Mouse (Mus musculus): Measurements from ENCODE around the gene Wwox. TPM values are rescaled to one million over a fixed set of nuclear protein-coding genes. Genes with fewer than 3 reads are reported as not detected.

Wwox gene
- total RNA-seq, 2 experiments from 2014 or later: 5.3 to 8.7 TPM

GRCm38 (mm10) chr8:115357663-115358335 is 918.3 kb downstream of the Wwox start:
- DNase-seq: peak; percentile 67

- DNase-seq: no peak
Measured at GRCm38 (mm10) chr8:115358481-115358880, 919.0 kb downstream of the Wwox start.

- no peak for DNase-seq
Measured at GRCm38 (mm10) chr8:115359701-115360100, 920.2 kb downstream of the Wwox start.

DNA sequence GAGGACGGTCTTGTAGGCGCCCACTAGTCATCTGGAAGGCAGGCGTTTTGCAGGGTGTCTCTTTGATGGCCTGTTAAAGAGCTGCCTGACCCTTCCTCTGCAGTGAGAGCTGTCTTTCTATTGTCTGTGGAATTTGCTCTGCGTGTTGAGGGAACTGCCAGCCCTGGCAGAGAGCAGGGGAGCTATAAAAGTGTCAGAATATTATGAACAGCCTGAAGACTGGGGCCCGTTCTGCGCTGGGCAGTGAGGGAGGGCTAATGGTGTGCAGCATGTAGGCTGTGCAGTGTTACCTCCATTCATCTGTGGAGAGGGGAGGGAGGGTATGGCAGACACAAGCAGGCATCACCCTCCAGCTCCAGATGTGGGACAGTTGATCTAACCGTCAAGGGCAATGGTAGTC is 923.1 kb downstream of the Wwox start:
- no peak for DNase-seq

- no peak for DNase-seq
Measured at GRCm38 (mm10) chr8:115374957-115375356, 935.5 kb downstream of the Wwox start.

DNA sequence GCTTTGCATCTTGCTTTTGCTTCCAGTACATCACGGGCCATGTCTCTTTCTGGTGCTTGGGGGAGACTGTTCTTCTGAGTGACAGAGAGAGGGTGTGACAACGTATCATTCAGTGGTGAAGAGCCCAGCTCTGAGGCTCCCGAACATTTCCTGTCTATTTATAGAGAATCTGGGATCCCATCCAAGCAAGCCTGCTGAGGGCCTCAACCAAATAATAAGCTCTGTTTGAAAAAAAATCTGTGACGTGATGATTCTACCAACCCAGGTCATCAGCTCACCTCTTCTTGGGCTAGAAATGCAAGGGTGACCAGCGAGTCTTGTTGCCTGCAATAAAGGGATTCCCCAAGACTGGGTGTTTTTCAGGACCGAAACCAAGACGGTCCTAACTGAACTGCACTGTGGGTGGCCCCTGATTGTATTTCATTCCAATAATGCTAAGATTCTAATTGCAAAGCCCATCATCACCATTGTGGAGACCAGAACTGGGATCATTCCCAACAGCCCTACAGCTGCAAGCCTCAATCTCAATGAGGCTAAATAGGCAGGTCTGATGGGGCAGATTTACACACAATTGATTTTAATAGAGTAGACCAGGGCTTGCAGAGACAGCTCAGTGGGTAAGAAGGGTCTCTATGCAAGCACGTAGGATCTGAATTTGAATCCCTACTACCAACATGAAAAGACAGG is 936.0 kb downstream of the Wwox start:
- DNase-seq: no peak

DNA sequence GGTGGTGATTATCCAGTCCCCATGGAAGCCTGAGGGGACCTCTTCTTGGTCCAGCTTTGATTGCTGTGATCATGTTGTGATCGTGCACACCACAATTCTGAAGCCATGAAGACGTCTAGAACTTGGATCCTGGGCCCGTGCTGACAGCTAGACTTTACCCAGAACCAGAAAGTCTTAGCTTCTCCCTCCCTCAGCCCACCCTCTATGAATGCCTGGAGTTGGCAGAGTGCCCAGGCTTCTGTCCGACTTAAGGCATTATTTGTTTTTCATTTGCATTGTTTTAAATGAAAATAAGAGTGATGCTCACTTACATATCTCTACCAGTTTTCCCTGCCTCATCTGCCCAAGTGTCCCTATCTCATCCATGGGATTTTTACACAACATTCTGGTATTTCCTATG is 937.9 kb downstream of the Wwox start:
- DNase-seq: no peak

DNA sequence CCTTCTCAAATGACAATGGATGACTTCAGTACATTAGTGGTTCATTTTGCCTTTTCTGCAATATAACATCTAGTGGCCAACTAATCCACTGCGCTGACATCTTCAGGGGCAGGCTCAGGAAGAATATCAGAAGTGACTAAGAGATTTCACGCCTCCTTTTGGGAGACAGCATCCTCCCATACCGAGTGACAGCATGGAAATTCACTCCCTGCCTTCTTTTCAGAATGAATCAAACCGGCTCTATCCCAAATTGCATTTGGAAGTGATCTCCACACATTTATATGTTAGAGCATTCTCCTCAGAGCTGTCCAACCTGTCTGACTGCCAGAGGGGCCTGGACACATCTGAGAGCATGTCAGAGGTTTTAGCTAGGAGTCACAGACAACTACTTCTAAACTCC is 940.6 kb downstream of the Wwox start:
- no peak for DNase-seq

GRCm38 (mm10) chr8:115390921-115391504 is 951.6 kb downstream of the Wwox start:
- no peak for DNase-seq

DNA sequence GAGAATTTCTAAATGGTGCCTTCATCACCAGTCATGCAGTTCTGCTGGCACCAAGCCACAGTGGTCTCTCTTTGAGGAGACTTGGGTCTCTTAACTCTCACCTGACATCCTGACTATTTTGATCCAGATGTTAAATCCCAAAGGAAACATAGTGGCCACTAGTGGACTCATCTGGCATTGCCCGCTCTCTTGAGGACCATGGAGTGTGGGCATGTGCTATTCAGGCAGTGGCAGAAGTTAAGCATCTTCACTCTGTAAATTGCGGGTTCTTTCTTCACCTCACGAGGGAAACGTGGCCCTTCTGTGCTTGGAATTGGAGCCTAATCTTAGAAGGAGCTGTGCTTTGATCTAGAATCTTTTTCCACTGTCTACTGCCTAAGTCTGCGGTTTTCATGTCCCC is 956.4 kb downstream of the Wwox start:
- no peak for DNase-seq

DNA sequence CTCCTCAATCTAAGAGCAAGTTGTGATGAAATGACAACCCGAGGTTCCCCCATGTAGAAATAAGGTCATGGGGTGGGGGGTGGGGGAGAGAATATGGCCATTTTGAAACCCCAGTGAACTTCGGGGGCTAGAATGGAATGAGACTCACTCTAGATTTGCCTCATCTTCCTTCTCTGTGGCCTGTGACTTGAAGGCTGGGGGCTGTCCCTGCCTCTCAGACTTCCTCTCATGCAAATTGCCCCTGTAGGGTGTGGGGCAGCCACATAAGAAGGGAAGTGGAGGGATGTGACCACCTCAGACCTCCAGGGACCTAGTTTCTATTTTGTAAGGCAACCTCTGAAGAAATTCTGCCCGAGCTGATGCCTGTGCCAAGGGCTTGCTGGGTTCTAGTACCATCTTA is 958.5 kb downstream of the Wwox start:
- no peak for DNase-seq

GRCm38 (mm10) chr8:115400013-115400720 is 960.7 kb downstream of the Wwox start:
- no peak for DNase-seq

Other genes starting within 250 kb of the Wwox start
- gene Vat1l, start 234.0 kb upstream of the Wwox start, total RNA-seq (2021): 1 to 10 TPM; 1.4 to 2.1 TPM
- gene Clec3a, start 21.6 kb upstream of the Wwox start, total RNA-seq (2021): under 1 TPM; 0.51 TPM

Data from gastrocnemius, postnatal 25 days (tissue).